Mouse (Mus musculus) CH12.LX (cell line): ENCODE data around the gene Brd1. TPM values are rescaled to one million over a fixed set of nuclear protein-coding genes. Genes with fewer than 3 reads are reported as not detected.

ENCODE experiments used
- DNase-seq: peaks from one replicate; pipeline ENCODE4 v3.0.0-alpha.2; 2013; ENCODE audit errors: extremely low read depth
- H3K27ac ChIP-seq: 2 replicates; pipeline ENCODE4 v1.5.1; 2012; ENCODE audit warnings: low read depth, mild to moderate bottlenecking, control low read depth, moderate library complexity; ENCODE audit not compliant: insufficient read depth
- H3K27me3 ChIP-seq: replicated peaks from 2 replicates; pipeline ENCODE3; 2012; ENCODE audit warnings: inconsistent platforms
- H3K36me3 ChIP-seq, 2 experiments: replicated peaks in 1 of 2; 2 replicates each; pipeline versions ENCODE3 to v1.6.1; 2012; ENCODE audit warnings: inconsistent platforms in 1 of 2, low read length in 1 of 2, mild to moderate bottlenecking in 1 of 2, mixed read lengths in 1 of 2, moderate library complexity in 1 of 2; ENCODE audit not compliant: control insufficient read depth in 1 of 2, insufficient read depth in 1 of 2
- H3K4me1 ChIP-seq, 2 experiments: 2 replicates each; pipeline ENCODE4 v1.6.1; 2012; ENCODE audit warnings: inconsistent platforms in 1 of 2, moderate library complexity in 1 of 2; ENCODE audit not compliant: insufficient read depth in 2 of 2, control insufficient read depth in 1 of 2
- H3K4me2 ChIP-seq: 2 replicates; pipeline ENCODE4 v1.6.1; 2012; ENCODE audit warnings: low read depth, mild to moderate bottlenecking, control low read depth; ENCODE audit not compliant: poor library complexity, insufficient read depth, severe bottlenecking
- H3K4me3 ChIP-seq, 3 experiments: fragments of 150-350 bp in 1 of 3; sonication (generic) in 1 of 3; replicated peaks in 1 of 3; 2 replicates each; pipeline versions ENCODE3 to v1.5.1; 2011 to 2012; ENCODE audit warnings: low read depth in 2 of 3, low read length in 2 of 3, mild to moderate bottlenecking in 2 of 3, moderate library complexity in 2 of 3, control low read depth in 1 of 3, improper control_type of control experiment in 1 of 3, inconsistent platforms in 1 of 3, mixed read lengths in 1 of 3; ENCODE audit not compliant: poor library complexity in 1 of 3
- H3K79me2 ChIP-seq: replicated peaks from 2 replicates; pipeline ENCODE4 v1.6.1; 2012; ENCODE audit warnings: mild to moderate bottlenecking, moderate library complexity; ENCODE audit not compliant: control insufficient read depth, poor library complexity, insufficient read depth, severe bottlenecking; ENCODE audit errors: extremely low read depth
- H3K9ac ChIP-seq: 2 replicates; pipeline ENCODE4 v1.6.1; 2012; ENCODE audit warnings: low read depth, mild to moderate bottlenecking, control low read depth, moderate library complexity; ENCODE audit not compliant: insufficient read depth
- H3K9me3 ChIP-seq: replicated peaks from 2 replicates; pipeline ENCODE3; 2012; ENCODE audit warnings: low read length, inconsistent platforms, mixed read lengths
- BHLHE40 ChIP-seq: IDR thresholded peaks from 2 replicates; pipeline ENCODE4 v1.6.1; 2011; ENCODE audit warnings: mild to moderate bottlenecking, low read depth, low read length, improper control_type of control experiment
- CHD1 ChIP-seq: IDR thresholded peaks from 2 replicates; pipeline ENCODE4 v1.6.1; 2012; ENCODE audit warnings: low read depth, low read length, improper control_type of control experiment, inconsistent platforms
- CHD2 ChIP-seq: IDR thresholded peaks from 2 replicates; pipeline ENCODE4 v1.6.1; 2011; ENCODE audit warnings: low read length, improper control_type of control experiment
- ETS1 ChIP-seq: conservative IDR thresholded peaks from 2 replicates; pipeline ENCODE4 v1.6.1; 2012; ENCODE audit warnings: low read depth, mild to moderate bottlenecking, inconsistent platforms, low read length, improper control_type of control experiment, moderate library complexity
- MAX ChIP-seq: IDR thresholded peaks from 2 replicates; pipeline ENCODE4 v1.6.1; 2011; ENCODE audit warnings: low read length, improper control_type of control experiment
- MXI1 ChIP-seq: IDR thresholded peaks from 2 replicates; pipeline ENCODE4 v1.6.1; 2011; ENCODE audit warnings: mild to moderate bottlenecking, low read depth, low read length, improper control_type of control experiment
- NRF1 ChIP-seq: IDR thresholded peaks from 2 replicates; pipeline ENCODE4 v1.6.1; 2014; ENCODE audit warnings: low read depth, mild to moderate bottlenecking, inconsistent platforms, low read length, improper control_type of control experiment, moderate library complexity
- POLR2A ChIP-seq: IDR thresholded peaks from 2 replicates; pipeline ENCODE4 v1.6.1; 2011; ENCODE audit warnings: low read depth, mild to moderate bottlenecking, improper control_type of control experiment, low read length
- UBTF ChIP-seq: IDR thresholded peaks from 2 replicates; pipeline ENCODE4 v1.6.1; 2012; ENCODE audit warnings: low read depth, mild to moderate bottlenecking, inconsistent platforms, low read length, improper control_type of control experiment, moderate library complexity
- ZC3H11A ChIP-seq: IDR thresholded peaks from 2 replicates; pipeline ENCODE4 v1.6.1; 2012; ENCODE audit warnings: low read depth, mild to moderate bottlenecking, inconsistent platforms, low read length, improper control_type of control experiment
- ZNF384 ChIP-seq: IDR thresholded peaks from 2 replicates; pipeline ENCODE4 v1.6.1; 2012; ENCODE audit warnings: low read depth, low read length, improper control_type of control experiment, inconsistent platforms
- dilution Hi-C: fragments of 300-500 bp; cut with MboI; formaldehyde crosslinking; loops from 2 replicates; pipeline ENCODE4 v1.14.3; 2020; ENCODE audit warnings: low sequenced_read_pairs; ENCODE audit not compliant: extremely low pct_unique_long_range_greater_than_20kb, extremely low pct_ligation_motif_present
- in situ Hi-C: fragments of 300-500 bp; cut with MboI; formaldehyde crosslinking; loops from 3 replicates; pipeline ENCODE4 v1.14.3; 2019; ENCODE audit warnings: low sequenced_read_pairs, low pct_ligation_motif_present, low pct_unique_long_range_greater_than_20kb, mixed read lengths
- polyA plus RNA-seq: library from polyadenylated mRNA; unstranded; fragments of >175 nt; gene quantifications from 2 replicates; pipeline ENCODE4 v1.2.1, GENCODE M21; 2012; ENCODE audit warnings: low read depth; ENCODE audit not compliant: insufficient read length
- total RNA-seq, 2 experiments: library from RNA; depleted of rRNA; stranded (reverse); fragments of 300-350 nt in 1 of 2; fragments of >200 nt in 1 of 2; gene quantifications; 2 replicates each; pipeline ENCODE4 v1.2.3; 2012 to 2014

Gene Brd1
- total and polyA plus RNA-seq, 3 experiments: 13.6 to 19.1 (median 16.2) TPM

- Histone ChIP-seq H3K79me2 (no peaks in the 10 kb centered on the region), H3K36me3 (peaks cover 78 to 97% of the 10 kb centered on the region in 2 experiments), H3K4me3 (no peak overlapping the region), H3K4me2 (no peak overlapping the region), H3K9ac (no peak overlapping the region), H3K27ac (no peak overlapping the region), H3K9me3 (no peaks in the 10 kb centered on the region)
- in situ Hi-C loops: no loop called here
- DNase-seq: no peak
- no peak for TF ChIP-seq MXI1
- no peak for TF ChIP-seq ZNF384
- no peak for TF ChIP-seq ETS1
- no peak for TF ChIP-seq ZC3H11A
- TF ChIP-seq UBTF: no peak
- no peak for TF ChIP-seq BHLHE40
- no peak for TF ChIP-seq NRF1
- no peak for TF ChIP-seq POLR2A
- TF ChIP-seq MAX: no peak
- TF ChIP-seq CHD1: no peak
- TF ChIP-seq, all 38 proteins: peak for 0
- Histone ChIP-seq H3K27me3 (no peaks in the 10 kb centered on the region), H3K4me1 (peaks cover 0 to 28% of the 10 kb centered on the region in 2 experiments; a peak in 2 of 4 replicates)
- dilution Hi-C loops: no loop called here
Measured at GRCm38 (mm10) chr15:88692720-88693119, 41.3 kb downstream of the Brd1 start.

- peaks cover 0 to 28% of the 10 kb centered on the region in 2 experiments; a peak in 2 of 4 replicates for H3K4me1 ChIP-seq
- dilution Hi-C loops (no loop called here), in situ Hi-C loops (no loop called here)
- no peaks in the 10 kb centered on the region for H3K9me3 ChIP-seq
- TF ChIP-seq ZNF384: no peak
- peaks cover 72 to 97% of the 10 kb centered on the region in 2 experiments for H3K36me3 ChIP-seq
- no peak overlapping the region for H3K4me3 ChIP-seq
- DNase-seq: no peak
- no peak overlapping the region for H3K4me2 ChIP-seq
- H3K9ac ChIP-seq: no peak overlapping the region
- no peaks in the 10 kb centered on the region for H3K79me2 ChIP-seq
- no peak overlapping the region for H3K27ac ChIP-seq
- no peaks in the 10 kb centered on the region for H3K27me3 ChIP-seq
Measured at GRCm38 (mm10) chr15:88691129-88691528, 42.9 kb downstream of the Brd1 start.

- Histone ChIP-seq H3K4me3 (no peak overlapping the region), H3K36me3 (peaks cover 53 to 77% of the 10 kb centered on the region in 2 experiments), H3K79me2 (no peaks in the 10 kb centered on the region), H3K27ac (no peak overlapping the region), H3K4me1 (peaks cover 0 to 23% of the 10 kb centered on the region in 2 experiments; a peak in 2 of 4 replicates), H3K9me3 (no peaks in the 10 kb centered on the region), H3K27me3 (no peaks in the 10 kb centered on the region), H3K4me2 (no peak overlapping the region), H3K9ac (no peak overlapping the region)
- in situ Hi-C loops: no loop called here
- no peak for DNase-seq
- TF ChIP-seq CHD2: no peak
- dilution Hi-C loops: no loop called here
Measured at GRCm38 (mm10) chr15:88688120-88688519, 45.9 kb downstream of the Brd1 start.
